Comparison of ENCODE assay signal across 8 mouse cellular contexts in genomic region chr6:136808631-136809046, GRCm38 (mm10). TPM values are rescaled to one million over a fixed set of nuclear protein-coding genes. Genes with fewer than 3 reads are reported as not detected.
DNase-seq lines count a peak whose midpoint lies in the region; ATAC-seq lines count a peak whose summit lies in the region.

No protein-coding gene starts in this region.

- peaks cover 8% of the 10 kb centered on the region for H3K36me3 ChIP-seq in intestine, embryonic 16.5 days (ENCODE audit: control insufficient read depth, insufficient read depth, low read length)
- peaks cover 9% of the 10 kb centered on the region for H3K36me3 ChIP-seq in lung, embryonic 16.5 days (ENCODE audit: control insufficient read depth, insufficient read depth, low read length)

- H3K4me3 ChIP-seq in intestine, embryonic 16.5 days (ENCODE audit: low read length), result peak overlapping the region; percentile 86
- peak overlapping the region; percentile 83 for H3K4me3 ChIP-seq in lung, embryonic 16.5 days (ENCODE audit: low read length)

- ATAC-seq in intestine, embryonic 16.5 days, result peak; percentile 15
- ATAC-seq in lung, embryonic 16.5 days (ENCODE audit: low read depth), result peak; percentile 4; the same call in 1 of the 2 replicates

- under 1% methylated on average over 28 of the region's 28 CpGs for WGBS in intestine, embryonic 16.5 days
- under 1% methylated on average over 28 of the region's 28 CpGs for WGBS in lung, embryonic 16.5 days

- peaks cover 25% of the 10 kb centered on the region for H3K4me1 ChIP-seq in intestine, embryonic 16.5 days (ENCODE audit: control insufficient read depth, insufficient read depth, low read length)
- H3K4me1 ChIP-seq in lung, embryonic 16.5 days (replicated peaks; ENCODE audit: control insufficient read depth, insufficient read depth, low read length), result peaks cover 11% of the 10 kb centered on the region

- no peaks in the 10 kb centered on the region for H3K27me3 ChIP-seq in intestine, embryonic 16.5 days (replicated peaks; ENCODE audit: control insufficient read depth, insufficient read depth, low read length)
- H3K27me3 ChIP-seq in lung, embryonic 16.5 days (ENCODE audit: control insufficient read depth, insufficient read depth, low read depth, low read length), result no peaks in the 10 kb centered on the region

- peak overlapping the region; percentile 87 for H3K27ac ChIP-seq in intestine, embryonic 16.5 days (ENCODE audit: low read length)
- peak overlapping the region; percentile 73 for H3K27ac ChIP-seq in lung, embryonic 16.5 days (ENCODE audit: low read length)

- peak overlapping the region; percentile 84 for H3K9ac ChIP-seq in intestine, embryonic 16.5 days (ENCODE audit: low read depth, low read length)
- peak overlapping the region; percentile 80 for H3K9ac ChIP-seq in lung, embryonic 16.5 days (ENCODE audit: low read length)

- peak; percentile 11 for DNase-seq in retina, embryonic 14.5 days (ENCODE audit: low spot score)
- no peak for DNase-seq in retina, postnatal 1 day
- peak; percentile 42 for DNase-seq in adrenal gland, postnatal 25 days
- peak; percentile 44 to 48 for DNase-seq in frontal cortex, postnatal 36 days (ENCODE audit: low spot score in 2 of 2)
- peak; percentile 53 to 54 for DNase-seq in right cerebral cortex, adult 2 months (ENCODE audit: low spot score in 2 of 2)
- no peak for DNase-seq in ovary, postnatal 36 days (ENCODE audit: low spot score)

- H3K4me2 ChIP-seq in intestine, embryonic 16.5 days (ENCODE audit: low read depth, low read length), result peak overlapping the region; percentile 87
- peak overlapping the region; percentile 95 for H3K4me2 ChIP-seq in lung, embryonic 16.5 days (ENCODE audit: low read depth, low read length)

- H3K9me3 ChIP-seq in intestine, embryonic 16.5 days (ENCODE audit: control insufficient read depth, low read length), result no peaks in the 10 kb centered on the region
- no peaks in the 10 kb centered on the region for H3K9me3 ChIP-seq in lung, embryonic 16.5 days (ENCODE audit: control insufficient read depth, low read length)

RNA-seq across cellular contexts. Expression of gene H2afj, which starts 0.6 kb away (rescaled TPM):
- total RNA-seq in adrenal gland, postnatal 25 days (2021), result 196 and 200 TPM in 2 replicates
- 217 and 222 TPM in 2 replicates for polyA plus RNA-seq in intestine, embryonic 16.5 days (2015; fragmentation: Nextera tagmentation; extraction: Ambion mirVana)
- polyA plus RNA-seq in lung, embryonic 16.5 days (2015; fragmentation: Nextera tagmentation; extraction: Ambion mirVana), result 121 and 141 TPM in 2 replicates

RNA-seq across cellular contexts. Expression of gene Hist4h4, which starts 4.4 kb away (rescaled TPM):
- 13.6 and 16.1 TPM in 2 replicates for total RNA-seq in adrenal gland, postnatal 25 days (2021)
- 0.40 and 0.49 TPM in 2 replicates for polyA plus RNA-seq in intestine, embryonic 16.5 days (2015; fragmentation: Nextera tagmentation; extraction: Ambion mirVana)
- 0.93 and 1.1 TPM in 2 replicates for polyA plus RNA-seq in lung, embryonic 16.5 days (2015; fragmentation: Nextera tagmentation; extraction: Ambion mirVana)

RNA-seq across cellular contexts. Expression of gene BC049715, which starts 18.8 kb away (rescaled TPM):
- 0.24 and 0.94 TPM in 2 replicates for total RNA-seq in adrenal gland, postnatal 25 days (2021)
- 0.65 and 0.93 TPM in 2 replicates for polyA plus RNA-seq in intestine, embryonic 16.5 days (2015; fragmentation: Nextera tagmentation; extraction: Ambion mirVana)
- 0.87 and 1.7 TPM in 2 replicates for polyA plus RNA-seq in lung, embryonic 16.5 days (2015; fragmentation: Nextera tagmentation; extraction: Ambion mirVana)

RNA-seq across cellular contexts. Expression of gene Wbp11, which starts 19.4 kb away (rescaled TPM):
- 73.2 and 79.7 TPM in 2 replicates for total RNA-seq in adrenal gland, postnatal 25 days (2021)
- polyA plus RNA-seq in intestine, embryonic 16.5 days (2015; fragmentation: Nextera tagmentation; extraction: Ambion mirVana), result 82.1 and 82.3 TPM in 2 replicates
- polyA plus RNA-seq in lung, embryonic 16.5 days (2015; fragmentation: Nextera tagmentation; extraction: Ambion mirVana), result 91.1 and 107 TPM in 2 replicates

RNA-seq across cellular contexts. Expression of gene Smco3, which starts 26.6 kb away (rescaled TPM):
- total RNA-seq in adrenal gland, postnatal 25 days (2021), result 0.30 TPM in 1 of 2 replicates, not detected in the other
- 2.4 and 2.6 TPM in 2 replicates for polyA plus RNA-seq in intestine, embryonic 16.5 days (2015; fragmentation: Nextera tagmentation; extraction: Ambion mirVana)
- polyA plus RNA-seq in lung, embryonic 16.5 days (2015; fragmentation: Nextera tagmentation; extraction: Ambion mirVana), result 3.3 and 3.5 TPM in 2 replicates

Comparison
In these comparisons a context has a peak if more than half of its experiments do, and no peak if none do; other contexts are left out.
1. DNase-seq: peak in retina, embryonic 14.5 days (single experiment), adrenal gland, postnatal 25 days (single experiment), frontal cortex, postnatal 36 days (2 of 2) and right cerebral cortex, adult 2 months (2 of 2); none in retina, postnatal 1 day (single experiment) and ovary, postnatal 36 days (single experiment).